Mouse (Mus musculus) neural tube, embryonic 13.5 days (tissue): ENCODE results near the gene Golga4. TPM values are rescaled to one million over a fixed set of nuclear protein-coding genes. Genes with fewer than 3 reads are reported as not detected.

Source experiments
- ATAC-seq: fragments of 200-750 bp; cut with Nextera tagmentation; 2 replicates; pipeline ENCODE4 v1.8.0; 2017; ENCODE audit warnings: low read depth, mild to moderate bottlenecking, moderate TSS enrichment, moderate library complexity
- H3K27ac ChIP-seq: fragments of 300-500 bp; sonication (generic); replicated peaks from 2 replicates; pipeline ENCODE4 v1.5.1; 2015; ENCODE audit warnings: moderate library complexity, mild to moderate bottlenecking, inconsistent platforms
- H3K27me3 ChIP-seq: fragments of 300-500 bp; sonication (generic); 2 replicates; pipeline ENCODE4 v1.6.1; 2015; ENCODE audit warnings: mild to moderate bottlenecking, inconsistent platforms
- H3K36me3 ChIP-seq: fragments of 300-500 bp; sonication (generic); 2 replicates; pipeline ENCODE4 v1.6.1; 2015; ENCODE audit warnings: mild to moderate bottlenecking, inconsistent platforms
- H3K4me1 ChIP-seq: fragments of 300-500 bp; sonication (generic); replicated peaks from 2 replicates; pipeline ENCODE4 v1.6.1; 2015; ENCODE audit warnings: inconsistent platforms
- H3K4me2 ChIP-seq: fragments of 300-500 bp; sonication (generic); 2 replicates; pipeline ENCODE4 v1.6.1; 2015; ENCODE audit warnings: inconsistent platforms, mild to moderate bottlenecking, moderate library complexity
- H3K4me3 ChIP-seq: fragments of 300-500 bp; sonication (generic); 2 replicates; pipeline ENCODE4 v1.5.1; 2015; ENCODE audit warnings: mild to moderate bottlenecking, inconsistent platforms
- H3K9ac ChIP-seq: fragments of 300-500 bp; sonication (generic); 2 replicates; pipeline ENCODE4 v1.6.1; 2015; ENCODE audit warnings: moderate library complexity, mild to moderate bottlenecking, inconsistent platforms
- H3K9me3 ChIP-seq: fragments of 300-500 bp; sonication (generic); 2 replicates; pipeline ENCODE4 v1.6.1; 2016; ENCODE audit warnings: inconsistent platforms
- WGBS: fragments of 180-500 bp; shearing (Covaris S2); methylation state at CpG from one replicate; pipeline ENCODE4 v1.1.7; 2015; 5-methylcytosine and 5-hydroxymethylcytosine counted together
- polyA plus RNA-seq: library from polyadenylated mRNA; unstranded; fragments of >200 nt; fragmentation: Nextera tagmentation; extraction: Ambion mirVana; gene quantifications from 2 replicates; pipeline ENCODE4 v1.2.1, GENCODE M21; 2015

Golga4 gene
- polyA plus RNA-seq, 1 experiment from 2014 or later, result 49.3 TPM

DNA sequence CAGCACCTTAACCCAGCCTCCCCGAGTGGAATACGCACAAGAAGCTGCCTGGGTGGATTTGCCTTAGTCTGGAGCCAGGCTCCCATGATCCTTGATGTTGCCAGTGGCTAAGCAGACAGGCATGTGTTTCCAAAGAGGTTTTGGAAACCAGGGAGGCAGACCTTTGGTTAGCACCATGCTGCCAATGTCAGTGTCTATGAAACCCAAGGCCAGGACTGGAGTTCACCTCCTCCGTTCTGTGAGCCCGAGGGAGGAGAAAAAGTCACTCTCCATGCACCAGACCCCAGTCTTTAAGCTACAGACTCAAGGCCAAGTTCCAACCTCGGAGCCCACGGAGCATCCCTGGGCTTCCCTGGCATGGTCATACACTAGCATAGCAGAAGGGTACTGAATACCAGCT lies 115.6 kb downstream of the Golga4 start:
- Histone ChIP-seq H3K9me3 (no peaks in the 10 kb centered on the region), H3K9ac (no peak overlapping the region), H3K27me3 (peaks cover 7% of the 10 kb centered on the region; the same call in 1 of the 2 replicates), H3K4me3 (no peak overlapping the region), H3K4me1 (peaks cover 19% of the 10 kb centered on the region; the same call in 1 of the 2 replicates), H3K27ac (no peak overlapping the region), H3K36me3 (no peaks in the 10 kb centered on the region), H3K4me2 (no peak overlapping the region)
- WGBS, result 92% methylated on average over 6 of the region's 6 CpGs
- ATAC-seq, result no peak

DNA sequence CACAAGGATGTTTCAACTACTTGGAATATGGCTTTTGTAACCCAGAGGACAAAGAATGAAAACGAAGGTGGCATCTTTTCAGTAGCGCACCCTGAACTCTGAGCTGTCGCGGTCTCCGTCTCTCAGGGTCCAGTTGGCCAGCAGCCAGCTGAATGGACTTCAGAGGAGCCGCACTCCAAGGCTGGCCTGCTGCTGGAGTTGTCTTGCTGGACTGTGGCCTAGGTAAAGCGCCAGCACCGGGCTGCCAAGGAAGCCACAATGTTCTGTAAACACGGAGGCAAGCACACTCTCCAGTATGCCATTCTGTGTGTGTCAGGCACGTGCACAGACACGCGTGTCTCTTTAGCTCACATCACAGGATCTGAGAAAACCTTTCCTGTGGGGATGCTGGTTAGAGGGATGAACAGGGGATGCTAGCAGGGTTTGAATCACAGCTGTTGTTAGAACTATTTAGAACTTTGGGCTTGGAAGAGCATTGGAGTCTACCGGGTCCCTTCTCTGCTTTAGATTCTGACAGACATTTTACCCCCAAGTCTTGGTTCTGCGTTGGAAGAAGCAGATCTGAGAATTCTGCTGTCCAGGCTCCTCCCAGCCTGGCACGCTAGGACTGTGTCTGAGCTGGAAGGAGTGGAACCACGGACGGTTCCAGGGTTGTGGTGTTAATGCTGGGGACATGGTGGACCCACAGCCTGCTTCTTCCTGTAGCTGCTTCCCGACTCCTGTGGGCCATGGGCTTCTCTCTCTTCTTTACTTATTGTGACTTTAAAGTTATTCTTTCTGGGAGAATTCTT lies 116.5 kb downstream of the Golga4 start:
- H3K4me3 ChIP-seq, result no peak overlapping the region
- peaks cover 19% of the 10 kb centered on the region; the same call in 1 of the 2 replicates for H3K4me1 ChIP-seq
- H3K9ac ChIP-seq, result no peak overlapping the region
- ATAC-seq, result no peak
- 83% methylated on average over 18 of the region's 18 CpGs for WGBS
- peaks cover 7% of the 10 kb centered on the region; the same call in 1 of the 2 replicates for H3K27me3 ChIP-seq
- H3K4me2 ChIP-seq, result no peak overlapping the region
- no peak overlapping the region for H3K27ac ChIP-seq
- H3K9me3 ChIP-seq, result no peaks in the 10 kb centered on the region
- no peaks in the 10 kb centered on the region for H3K36me3 ChIP-seq

DNA sequence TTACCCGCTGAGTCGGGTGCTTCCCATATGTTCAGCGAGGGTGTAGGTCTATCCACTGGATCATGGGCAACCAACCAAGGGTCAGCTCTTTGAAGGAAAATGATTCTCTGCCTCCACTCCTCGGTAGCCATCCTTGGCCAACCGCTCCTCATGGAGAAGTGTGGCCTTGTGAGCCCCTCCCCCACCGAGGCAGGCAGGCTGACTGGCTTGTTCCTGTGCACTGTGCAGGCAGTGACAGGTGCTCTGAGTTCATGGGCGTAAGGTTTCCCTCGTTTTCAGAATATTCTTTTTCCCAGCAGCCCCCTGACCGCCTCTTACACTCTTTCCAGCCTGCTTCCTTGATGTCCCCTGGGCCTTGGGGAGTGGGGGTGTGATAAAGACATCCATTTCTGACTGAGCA lies 117.4 kb downstream of the Golga4 start:
- H3K27ac ChIP-seq, result no peak overlapping the region
- no peaks in the 10 kb centered on the region for H3K36me3 ChIP-seq
- H3K4me3 ChIP-seq, result no peak overlapping the region
- H3K4me2 ChIP-seq, result no peak overlapping the region
- no peak overlapping the region for H3K9ac ChIP-seq
- H3K9me3 ChIP-seq, result no peaks in the 10 kb centered on the region
- 69% methylated on average over 9 of the region's 9 CpGs for WGBS
- no peak for ATAC-seq
- peaks cover 19% of the 10 kb centered on the region; the same call in 1 of the 2 replicates for H3K4me1 ChIP-seq
- H3K27me3 ChIP-seq, result peaks cover 7% of the 10 kb centered on the region; the same call in 1 of the 2 replicates

DNA sequence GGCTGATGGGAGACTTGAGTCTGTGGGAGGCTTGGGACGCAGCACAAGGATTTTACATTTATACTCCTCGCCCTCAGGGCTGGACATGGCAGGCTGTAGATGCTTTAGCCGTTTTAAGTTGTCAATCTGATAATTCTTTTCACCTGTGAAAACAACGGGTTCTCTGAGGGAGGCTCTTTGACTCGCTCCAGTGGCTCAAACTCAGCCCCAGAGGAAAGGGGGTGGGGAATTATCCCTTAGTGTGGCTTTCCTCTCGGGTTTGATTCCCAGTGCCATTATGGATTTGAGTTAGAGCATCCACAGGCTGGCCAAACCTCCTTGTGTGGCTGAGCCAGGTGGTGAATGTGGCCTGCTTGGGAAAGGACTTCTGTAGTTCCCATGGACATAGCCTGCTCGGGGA lies 118.1 kb downstream of the Golga4 start:
- no peak overlapping the region for H3K4me2 ChIP-seq
- peaks cover 19% of the 10 kb centered on the region; the same call in 1 of the 2 replicates for H3K4me1 ChIP-seq
- peaks cover 4% of the 10 kb centered on the region; the same call in 1 of the 2 replicates for H3K27me3 ChIP-seq
- H3K9ac ChIP-seq, result no peak overlapping the region
- H3K4me3 ChIP-seq, result no peak overlapping the region
- no peak overlapping the region for H3K27ac ChIP-seq
- H3K36me3 ChIP-seq, result no peaks in the 10 kb centered on the region
- WGBS, result 56% methylated on average over 7 of the region's 7 CpGs
- ATAC-seq, result no peak
- H3K9me3 ChIP-seq, result no peaks in the 10 kb centered on the region

DNA sequence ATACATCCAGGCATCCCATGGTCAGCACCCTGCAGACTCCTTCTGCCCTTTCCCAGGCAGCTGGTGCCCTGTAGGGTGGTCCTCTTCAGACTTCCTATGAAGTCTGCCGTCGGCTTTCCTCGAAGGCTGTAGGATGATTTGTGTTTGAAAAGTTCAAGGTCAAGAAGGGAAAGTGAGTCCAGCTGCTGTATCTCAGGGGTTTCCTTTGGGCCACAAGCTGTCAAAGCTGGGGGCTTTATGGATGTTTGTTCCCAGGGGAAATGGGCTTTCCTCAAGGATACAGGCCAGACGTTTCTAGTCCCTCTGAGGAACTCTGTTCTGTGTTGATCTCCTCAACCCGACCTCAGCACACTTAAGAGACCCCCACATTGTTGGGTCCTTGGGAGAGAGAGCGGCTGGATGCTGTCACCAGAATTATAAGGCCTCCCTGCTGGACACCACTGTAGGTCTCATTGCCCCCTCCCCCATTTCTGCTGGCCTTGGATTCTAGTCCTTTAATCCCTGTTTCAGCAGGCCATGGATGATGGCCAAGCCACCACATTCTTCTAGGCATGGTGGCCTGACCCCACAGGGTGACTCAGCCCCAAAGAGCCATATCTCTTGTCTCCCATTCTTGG lies 123.8 kb downstream of the Golga4 start:
- Histone ChIP-seq H3K4me3 (no peak overlapping the region), H3K9me3 (no peaks in the 10 kb centered on the region), H3K4me2 (no peak overlapping the region), H3K27ac (no peak overlapping the region), H3K36me3 (no peaks in the 10 kb centered on the region), H3K27me3 (no peaks in the 10 kb centered on the region), H3K9ac (no peak overlapping the region), H3K4me1 (peaks cover 10% of the 10 kb centered on the region; the same call in 1 of the 2 replicates)
- 40% methylated on average over 6 of the region's 6 CpGs for whole genome bisulfite sequencing
- no peak for ATAC-seq

Other genes with a start within 250 kb of the Golga4 start
- 0.08 and 0.17 TPM in 2 replicates for gene Eomes, start 28.1 kb upstream of the Golga4 start, polyA plus RNA-seq
- 3.5 and 4.9 TPM in 2 replicates for gene Itga9, start 100.4 kb downstream of the Golga4 start, polyA plus RNA-seq